Mouse (Mus musculus): Measurements from ENCODE around the gene 4930415O20Rik. TPM values are rescaled to one million over a fixed set of nuclear protein-coding genes. Genes with fewer than 3 reads are reported as not detected.
"Not testable (repeated sequence)": the region's sequence is repeated elsewhere in the genome, so short reads cannot be mapped to it uniquely, and the experiment has no call there.

The 4930415O20Rik gene
- polyA plus RNA-seq, 1 experiment, result 0.10 TPM

DNA sequence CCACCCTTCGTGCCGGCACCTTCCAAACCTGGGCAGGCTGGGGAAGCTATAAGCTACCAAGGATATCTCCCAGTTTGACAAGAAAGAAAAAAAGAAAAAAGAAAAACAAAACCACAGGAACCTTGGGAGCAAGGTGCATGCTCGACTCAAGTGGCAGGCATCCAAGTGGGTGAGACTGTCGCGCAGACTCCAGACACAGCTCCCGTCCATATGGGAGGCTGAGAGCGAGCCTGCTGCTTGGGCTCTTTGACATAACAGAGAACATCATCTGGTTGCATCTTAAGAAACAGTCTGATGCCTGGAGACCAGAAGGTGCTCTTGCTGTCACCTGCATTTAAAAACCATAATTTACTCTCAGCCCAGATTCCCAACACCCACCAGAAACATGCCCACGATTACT is 11.6 kb downstream of the 4930415O20Rik start:
- Histone ChIP-seq H3K4me2 (ENCODE audit: low read depth) (no peak overlapping the region), H3K4me3 (no peak overlapping the region), H3K27me3 (ENCODE audit: control insufficient read depth, insufficient read depth, insufficient read length) (no peaks in the 10 kb centered on the region), H3K36me3 (ENCODE audit: control insufficient read depth, insufficient read depth) (no peaks in the 10 kb centered on the region), H3ac (ENCODE audit: control insufficient read depth, insufficient read length) (no peak overlapping the region), H3K79me2 (ENCODE audit: control insufficient read depth, insufficient read depth) (no peaks in the 10 kb centered on the region)
- TF ChIP-seq CEBPB (IDR thresholded peaks at IDR 0.05; ENCODE audit: insufficient read depth, poor library complexity, severe bottlenecking) (no peak), TCF12 (IDR thresholded peaks at IDR 0.05; ENCODE audit: insufficient read depth, poor library complexity, severe bottlenecking) (no peak), POLR2AphosphoS2 (IDR thresholded peaks at IDR 0.05; ENCODE audit: insufficient read length, low read depth) (no peak), POLR2A (IDR thresholded peaks at IDR 0.05; ENCODE audit: insufficient read length, low read depth) (no peak), MAX (IDR thresholded peaks at IDR 0.05; ENCODE audit: low read depth) (no peak), MYOG (IDR thresholded peaks at IDR 0.05; ENCODE audit: control insufficient read depth in 1 of 3, insufficient read depth in 1 of 3, insufficient read length in 2 of 3, low read depth in 2 of 3) (no peak), MYOD1 (IDR thresholded peaks at IDR 0.05; ENCODE audit: control insufficient read depth in 1 of 3, insufficient read length in 2 of 3, low read depth in 2 of 3) (no peak), USF1 (IDR thresholded peaks at IDR 0.05; ENCODE audit: low read depth) (no peak), REST (IDR thresholded peaks at IDR 0.05; ENCODE audit: insufficient read depth, insufficient read length) (no peak), TCF3 (IDR thresholded peaks at IDR 0.05; ENCODE audit: insufficient read length, low read depth) (no peak), E2F4 (IDR thresholded peaks at IDR 0.05; ENCODE audit: insufficient read depth) (no peak), SRF (IDR thresholded peaks at IDR 0.05; ENCODE audit: control insufficient read depth, insufficient read length, low read depth) (no peak)

DNA sequence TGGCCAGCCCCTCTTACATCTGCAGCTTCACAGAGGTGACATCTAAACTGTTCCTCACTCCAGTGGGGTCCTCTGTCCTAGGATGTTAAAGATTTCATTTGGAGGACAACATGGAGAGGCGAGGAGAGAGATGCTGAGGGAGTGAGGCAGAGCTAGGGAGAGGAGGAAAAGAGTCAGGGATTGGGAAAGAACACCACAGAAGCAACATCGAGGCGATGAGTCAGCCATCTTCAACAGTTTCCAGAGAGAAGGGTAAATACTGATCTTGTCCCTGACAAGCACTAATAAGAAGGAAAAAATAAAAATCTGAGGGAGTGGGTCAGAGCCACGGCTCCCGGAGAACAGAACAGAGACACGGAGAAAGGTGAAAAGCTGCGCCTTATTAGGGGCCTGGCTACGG is 12.2 kb downstream of the 4930415O20Rik start:
- no peaks in the 10 kb centered on the region for H3K36me3 ChIP-seq (ENCODE audit: control insufficient read depth, insufficient read depth)
- no peaks in the 10 kb centered on the region for H3K79me2 ChIP-seq (ENCODE audit: control insufficient read depth, insufficient read depth)
- H3K27me3 ChIP-seq (ENCODE audit: control insufficient read depth, insufficient read depth, insufficient read length), result no peaks in the 10 kb centered on the region
- no peak overlapping the region for H3K4me3 ChIP-seq
- TF ChIP-seq MYOG (IDR thresholded peaks at IDR 0.05; ENCODE audit: control insufficient read depth in 1 of 3, insufficient read depth in 1 of 3, insufficient read length in 2 of 3, low read depth in 2 of 3) (no peak), MAX (IDR thresholded peaks at IDR 0.05; ENCODE audit: low read depth) (no peak), POLR2AphosphoS2 (IDR thresholded peaks at IDR 0.05; ENCODE audit: insufficient read length, low read depth) (no peak), POLR2A (IDR thresholded peaks at IDR 0.05; ENCODE audit: insufficient read length, low read depth) (no peak), MYOD1 (IDR thresholded peaks at IDR 0.05; ENCODE audit: control insufficient read depth in 1 of 3, insufficient read length in 2 of 3, low read depth in 2 of 3) (no peak)
- no peak overlapping the region for H3K4me2 ChIP-seq (ENCODE audit: low read depth)
- no peak overlapping the region for H3ac ChIP-seq (ENCODE audit: control insufficient read depth, insufficient read length)

DNA sequence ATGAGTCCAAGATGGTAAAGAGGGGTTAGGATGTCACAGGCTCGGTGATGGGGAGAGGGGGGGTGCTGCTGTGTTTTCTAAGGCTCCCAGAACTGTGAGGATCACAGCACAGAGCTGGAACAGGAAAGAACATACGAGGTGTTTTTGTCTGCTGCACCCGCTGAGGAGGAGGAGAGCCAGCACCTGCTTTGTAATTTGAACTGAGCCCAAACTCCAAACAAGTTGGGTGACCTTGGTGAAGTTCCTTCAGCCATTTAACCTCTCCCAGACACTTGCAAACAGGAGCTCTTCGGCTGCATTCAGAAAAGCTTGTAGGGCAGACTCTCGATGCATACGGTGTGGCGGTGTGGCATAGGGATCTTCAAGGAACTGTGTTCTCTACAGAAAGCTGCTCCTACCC is 14.6 kb downstream of the 4930415O20Rik start:
- no peak overlapping the region for H3ac ChIP-seq (ENCODE audit: control insufficient read depth, insufficient read length)
- no peak for TF ChIP-seq MYOG (IDR thresholded peaks at IDR 0.05; ENCODE audit: control insufficient read depth in 1 of 3, insufficient read depth in 1 of 3, insufficient read length in 2 of 3, low read depth in 2 of 3)
- TF ChIP-seq E2F4 (IDR thresholded peaks at IDR 0.05; ENCODE audit: insufficient read depth), result no peak
- no peak for TF ChIP-seq POLR2AphosphoS2 (IDR thresholded peaks at IDR 0.05; ENCODE audit: insufficient read length, low read depth)
- no peak for TF ChIP-seq USF1 (IDR thresholded peaks at IDR 0.05; ENCODE audit: low read depth)
- TF ChIP-seq POLR2A (IDR thresholded peaks at IDR 0.05; ENCODE audit: insufficient read length, low read depth), result no peak
- TF ChIP-seq TCF12 (IDR thresholded peaks at IDR 0.05; ENCODE audit: insufficient read depth, poor library complexity, severe bottlenecking), result no peak
- TF ChIP-seq MYOD1 (IDR thresholded peaks at IDR 0.05; ENCODE audit: control insufficient read depth in 1 of 3, insufficient read length in 2 of 3, low read depth in 2 of 3), result no peak
- TF ChIP-seq SRF (IDR thresholded peaks at IDR 0.05; ENCODE audit: control insufficient read depth, insufficient read length, low read depth), result no peak
- TF ChIP-seq MAX (IDR thresholded peaks at IDR 0.05; ENCODE audit: low read depth), result no peak
- no peak for TF ChIP-seq REST (IDR thresholded peaks at IDR 0.05; ENCODE audit: insufficient read depth, insufficient read length)
- TF ChIP-seq CEBPB (IDR thresholded peaks at IDR 0.05; ENCODE audit: insufficient read depth, poor library complexity, severe bottlenecking), result no peak
- TF ChIP-seq TCF3 (IDR thresholded peaks at IDR 0.05; ENCODE audit: insufficient read length, low read depth), result no peak
- no peak overlapping the region for H3K4me3 ChIP-seq
- no peaks in the 10 kb centered on the region for H3K79me2 ChIP-seq (ENCODE audit: control insufficient read depth, insufficient read depth)
- no peaks in the 10 kb centered on the region for H3K27me3 ChIP-seq (ENCODE audit: control insufficient read depth, insufficient read depth, insufficient read length)
- no peak overlapping the region for H3K4me2 ChIP-seq (ENCODE audit: low read depth)
- no peaks in the 10 kb centered on the region for H3K36me3 ChIP-seq (ENCODE audit: control insufficient read depth, insufficient read depth)

DNA sequence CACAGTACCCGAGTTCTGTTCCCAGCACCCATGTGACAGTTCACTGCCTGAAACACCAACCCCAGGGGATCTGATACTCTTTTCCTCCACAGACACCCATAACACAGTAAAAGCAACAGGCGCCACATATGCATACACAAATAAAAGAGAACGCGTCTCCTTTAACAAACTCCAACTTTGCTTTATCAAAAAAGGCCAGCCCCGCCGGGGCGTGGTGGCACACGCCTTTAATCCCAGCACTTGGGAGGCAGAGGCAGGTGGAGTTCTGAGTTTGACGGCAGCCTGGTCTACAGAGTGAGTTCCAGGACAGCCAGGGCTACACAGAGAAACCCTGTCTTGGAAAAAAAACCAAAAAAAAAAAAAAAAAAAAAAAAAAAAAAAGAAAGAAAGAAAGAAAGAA is 15.3 kb downstream of the 4930415O20Rik start:
- not testable (repeated sequence) for H3ac ChIP-seq (ENCODE audit: control insufficient read depth, insufficient read length); H3K27me3 ChIP-seq (ENCODE audit: control insufficient read depth, insufficient read depth, insufficient read length); H3K4me2 ChIP-seq (ENCODE audit: low read depth); H3K4me3 ChIP-seq; H3K36me3 ChIP-seq (ENCODE audit: control insufficient read depth, insufficient read depth); H3K79me2 ChIP-seq (ENCODE audit: control insufficient read depth, insufficient read depth)

DNA sequence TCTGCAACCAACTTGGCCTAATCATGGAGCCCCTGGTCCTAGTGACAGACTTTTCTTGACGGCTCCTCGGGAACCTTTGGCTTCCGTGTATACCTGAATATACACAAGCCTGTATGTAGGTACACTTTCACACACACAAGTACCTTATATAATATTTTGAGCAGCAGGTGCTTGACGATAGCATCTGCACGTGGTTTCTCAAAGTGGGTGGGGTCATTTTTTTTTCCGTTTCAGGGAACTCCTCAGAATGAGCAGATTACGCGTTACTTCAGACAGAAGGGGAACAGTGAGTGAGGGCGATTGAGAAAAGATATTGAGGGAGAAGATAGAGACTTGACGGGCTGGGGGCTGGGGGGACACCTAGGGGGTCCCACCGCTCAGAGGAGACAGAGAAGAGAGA is 16.9 kb downstream of the 4930415O20Rik start:
- TF ChIP-seq MAX (IDR thresholded peaks at IDR 0.05; ENCODE audit: low read depth) (no peak), TCF12 (IDR thresholded peaks at IDR 0.05; ENCODE audit: insufficient read depth, poor library complexity, severe bottlenecking) (no peak), TCF3 (IDR thresholded peaks at IDR 0.05; ENCODE audit: insufficient read length, low read depth) (no peak), POLR2AphosphoS2 (IDR thresholded peaks at IDR 0.05; ENCODE audit: insufficient read length, low read depth) (no peak), POLR2A (IDR thresholded peaks at IDR 0.05; ENCODE audit: insufficient read length, low read depth) (no peak), SRF (IDR thresholded peaks at IDR 0.05; ENCODE audit: control insufficient read depth, insufficient read length, low read depth) (no peak), REST (IDR thresholded peaks at IDR 0.05; ENCODE audit: insufficient read depth, insufficient read length) (no peak), MYOD1 (IDR thresholded peaks at IDR 0.05; ENCODE audit: control insufficient read depth in 1 of 3, insufficient read length in 2 of 3, low read depth in 2 of 3) (no peak), USF1 (IDR thresholded peaks at IDR 0.05; ENCODE audit: low read depth) (no peak), CEBPB (IDR thresholded peaks at IDR 0.05; ENCODE audit: insufficient read depth, poor library complexity, severe bottlenecking) (no peak), MYOG (IDR thresholded peaks at IDR 0.05; ENCODE audit: control insufficient read depth in 1 of 3, insufficient read depth in 1 of 3, insufficient read length in 2 of 3, low read depth in 2 of 3) (no peak), E2F4 (IDR thresholded peaks at IDR 0.05; ENCODE audit: insufficient read depth) (no peak)
- Histone ChIP-seq H3K4me3 (no peak overlapping the region), H3K79me2 (ENCODE audit: control insufficient read depth, insufficient read depth) (no peaks in the 10 kb centered on the region), H3K4me2 (ENCODE audit: low read depth) (no peak overlapping the region), H3K27me3 (ENCODE audit: control insufficient read depth, insufficient read depth, insufficient read length) (no peaks in the 10 kb centered on the region), H3K36me3 (ENCODE audit: control insufficient read depth, insufficient read depth) (no peaks in the 10 kb centered on the region), H3ac (ENCODE audit: control insufficient read depth, insufficient read length) (no peak overlapping the region)
